16 mouse cellular contexts compared by ENCODE assay signal in the genomic region with DNA sequence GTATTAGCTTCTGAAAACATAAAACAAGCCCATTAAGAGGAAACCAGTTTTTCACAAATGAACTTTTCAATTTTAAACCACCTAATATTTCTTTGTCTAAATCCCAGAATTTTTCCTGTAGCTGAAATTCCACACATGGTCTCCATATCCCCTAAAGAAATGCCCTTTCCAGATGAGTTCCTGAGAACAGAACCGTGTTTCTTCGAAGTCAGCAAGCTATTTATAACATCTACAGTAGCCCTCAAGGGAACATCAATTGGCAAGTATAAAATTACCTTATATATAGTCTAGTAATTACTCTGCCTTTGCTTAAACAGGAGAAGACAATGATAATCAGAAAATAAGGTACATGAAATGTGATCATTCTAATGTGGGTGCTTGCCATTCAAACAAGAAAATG.
"Had no signal": no experiment of that assay in that cellular context is flagged by ENCODE, and none has a peak within 500 bp of the region (broad histone marks: within the 10 kb centered on the region; RNA-seq: fewer than 3 reads in every experiment).

No protein-coding gene starts in this region.

- H3K4me2 ChIP-seq: liver, embryonic 13.5 days; lung, embryonic 15.5 days; neural tube, embryonic 15.5 days; stomach, embryonic 15.5 days had no signal

- ATAC-seq: intestine, postnatal 0 days; liver, postnatal 0 days had no signal

- H3K4me3 ChIP-seq: liver, embryonic 13.5 days; lung, embryonic 15.5 days; midbrain, embryonic 10.5 days; myocyte; neural tube, embryonic 15.5 days; stomach, embryonic 15.5 days had no signal

- DNase-seq: kidney, adult 8-10 months; kidney, postnatal 25 days; layer of hippocampus, postnatal 36 days; liver; liver, embryonic 13.5 days; liver, postnatal 0 days; midbrain, embryonic 14.5 days; right cerebral cortex, postnatal 4 days; thymus, adult 2 months; thymus, postnatal 25 days had no signal

- H3K27me3 ChIP-seq: liver, embryonic 13.5 days; lung, embryonic 15.5 days; neural tube, embryonic 15.5 days; stomach, embryonic 15.5 days had no signal

- H3K27ac ChIP-seq: liver, embryonic 13.5 days; lung, embryonic 15.5 days; midbrain, embryonic 10.5 days; neural tube, embryonic 15.5 days; stomach, embryonic 15.5 days had no signal

- H3K9ac ChIP-seq: liver, embryonic 13.5 days; liver, postnatal 0 days; lung, embryonic 15.5 days; neural tube, embryonic 15.5 days; stomach, embryonic 15.5 days had no signal

- H3K9me3 ChIP-seq: liver, embryonic 13.5 days; midbrain, embryonic 10.5 days; neural tube, embryonic 15.5 days; stomach, embryonic 15.5 days had no signal

- H3K36me3 ChIP-seq: liver, embryonic 13.5 days; lung, embryonic 15.5 days; midbrain, embryonic 10.5 days; neural tube, embryonic 15.5 days; stomach, embryonic 15.5 days had no signal

- H3K4me1 ChIP-seq: liver, embryonic 13.5 days; neural tube, embryonic 15.5 days; stomach, embryonic 15.5 days had no signal
